9 mouse cellular contexts compared by ENCODE assay signal in genomic region chr3:144467521-144467920, GRCm38 (mm10).
DNase-seq lines count a peak whose midpoint lies in the region; ATAC-seq lines count a peak whose summit lies in the region.
"Had no signal": no experiment of that assay in that cellular context is flagged by ENCODE, and none has a peak within 500 bp of the region (broad histone marks: within the 10 kb centered on the region; RNA-seq: fewer than 3 reads in every experiment).

No protein-coding gene starts in this region.

- H3K36me3 ChIP-seq in liver, embryonic 11.5 days (ENCODE audit: control insufficient read depth, insufficient read depth, low read length) = no peaks in the 10 kb centered on the region; the same call in 1 of the 2 replicates
- H3K36me3 ChIP-seq in liver, embryonic 12.5 days = peaks cover 15% of the 10 kb centered on the region

- no peaks in the 10 kb centered on the region for H3K9me3 ChIP-seq in liver, embryonic 11.5 days (ENCODE audit: control insufficient read depth, low read length)
- no peaks in the 10 kb centered on the region for H3K9me3 ChIP-seq in liver, embryonic 12.5 days (replicated peaks)
- H3K9me3 ChIP-seq: embryonic facial prominence, embryonic 12.5 days had no signal

- no peak overlapping the region for H3K27ac ChIP-seq in liver, embryonic 11.5 days (ENCODE audit: low read depth, low read length)
- H3K27ac ChIP-seq in liver, embryonic 12.5 days = no peak overlapping the region
- H3K27ac ChIP-seq: embryonic facial prominence, embryonic 12.5 days had no signal

- H3K4me3 ChIP-seq in liver, embryonic 11.5 days (ENCODE audit: low read depth, low read length) = no peak overlapping the region
- H3K4me3 ChIP-seq in liver, embryonic 12.5 days = no peak overlapping the region
- H3K4me3 ChIP-seq: embryonic facial prominence, embryonic 12.5 days had no signal

- peak; percentile 45; the same call in 1 of the 2 replicates for ATAC-seq in liver, embryonic 11.5 days (replicated peaks; ENCODE audit: low FRiP score)
- ATAC-seq in liver, embryonic 12.5 days = no peak
- ATAC-seq in activated CD4-positive, CD25-positive, alpha-beta regulatory T cell, adult 4 months = peak; percentile 43
- peak; percentile 84 for ATAC-seq in megakaryocyte progenitor cell, adult 5-6 weeks (replicated peaks; ENCODE audit: poor library complexity)

- no peak overlapping the region for H3K9ac ChIP-seq in liver, embryonic 11.5 days (ENCODE audit: low read depth, low read length)
- H3K9ac ChIP-seq in liver, embryonic 12.5 days = no peak overlapping the region
- H3K9ac ChIP-seq: embryonic facial prominence, embryonic 12.5 days had no signal

- H3K27me3 ChIP-seq in liver, embryonic 11.5 days (replicated peaks; ENCODE audit: control insufficient read depth, insufficient read depth, low read length) = no peaks in the 10 kb centered on the region
- H3K27me3 ChIP-seq in liver, embryonic 12.5 days (replicated peaks) = no peaks in the 10 kb centered on the region
- H3K27me3 ChIP-seq: embryonic facial prominence, embryonic 12.5 days had no signal

- no peak overlapping the region for H3K4me2 ChIP-seq in liver, embryonic 11.5 days
- H3K4me2 ChIP-seq in liver, embryonic 12.5 days = no peak overlapping the region
- H3K4me2 ChIP-seq: embryonic facial prominence, embryonic 12.5 days had no signal

- WGBS in liver, embryonic 11.5 days = 69% methylated on average over 10 of the region's 10 CpGs
- 62% methylated on average over 10 of the region's 10 CpGs for WGBS in liver, embryonic 12.5 days (ENCODE audit: insufficient replicate concordance)

- DNase-seq in cerebellum, postnatal 14 days = peak; percentile 24
- DNase-seq in cerebellum, postnatal 36 days = no peak
- no peak for DNase-seq in liver, embryonic 11.5 days (ENCODE audit: low spot score)
- DNase-seq in adrenal gland, postnatal 14 days = no peak
- DNase-seq in right cerebral cortex, postnatal 36 days (ENCODE audit: low spot score in 2 of 2) = no peak

- H3K4me1 ChIP-seq in liver, embryonic 11.5 days (replicated peaks; ENCODE audit: control insufficient read depth, insufficient read depth, low read length) = no peaks in the 10 kb centered on the region; the same call in 1 of the 2 replicates
- H3K4me1 ChIP-seq in liver, embryonic 12.5 days = peaks cover 14% of the 10 kb centered on the region
- H3K4me1 ChIP-seq: embryonic facial prominence, embryonic 12.5 days had no signal

Comparison
In these comparisons a context has a peak if more than half of its experiments do, and no peak if none do; other contexts are left out.
1. DNase-seq: peak in cerebellum, postnatal 14 days (2 of 2); none in cerebellum, postnatal 36 days (0 of 2), liver, embryonic 11.5 days (single experiment), adrenal gland, postnatal 14 days (single experiment) and right cerebral cortex, postnatal 36 days (0 of 2).